Mouse (Mus musculus) retina, postnatal 1 day (tissue): ENCODE results near the gene Slc5a11.

Experiments used
- DNase-seq: peaks from one replicate; pipeline ENCODE4 v3.0.0-alpha.2; 2012

Slc5a11 gene

DNA sequence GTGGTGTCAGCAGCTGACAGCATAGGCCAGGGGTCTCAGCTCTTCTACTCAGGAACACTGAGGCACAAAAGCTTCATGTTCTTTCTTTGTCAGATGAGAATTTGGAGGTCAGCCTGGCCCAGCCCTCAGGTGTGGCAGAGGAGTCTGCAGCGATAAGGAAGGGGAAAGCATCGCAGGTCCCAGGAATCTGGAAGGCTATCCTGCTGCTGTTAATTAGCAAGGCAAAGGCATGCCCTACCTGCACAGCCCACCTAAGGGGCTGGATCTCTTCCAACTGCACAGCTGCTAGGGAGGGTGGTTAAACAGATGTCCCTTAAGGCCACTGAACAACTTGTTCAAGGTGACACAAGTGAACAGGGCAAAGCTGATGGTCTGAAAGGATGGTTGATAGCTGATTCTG lies 558 bp downstream of the Slc5a11 start:
- no peak for DNase-seq

DNA sequence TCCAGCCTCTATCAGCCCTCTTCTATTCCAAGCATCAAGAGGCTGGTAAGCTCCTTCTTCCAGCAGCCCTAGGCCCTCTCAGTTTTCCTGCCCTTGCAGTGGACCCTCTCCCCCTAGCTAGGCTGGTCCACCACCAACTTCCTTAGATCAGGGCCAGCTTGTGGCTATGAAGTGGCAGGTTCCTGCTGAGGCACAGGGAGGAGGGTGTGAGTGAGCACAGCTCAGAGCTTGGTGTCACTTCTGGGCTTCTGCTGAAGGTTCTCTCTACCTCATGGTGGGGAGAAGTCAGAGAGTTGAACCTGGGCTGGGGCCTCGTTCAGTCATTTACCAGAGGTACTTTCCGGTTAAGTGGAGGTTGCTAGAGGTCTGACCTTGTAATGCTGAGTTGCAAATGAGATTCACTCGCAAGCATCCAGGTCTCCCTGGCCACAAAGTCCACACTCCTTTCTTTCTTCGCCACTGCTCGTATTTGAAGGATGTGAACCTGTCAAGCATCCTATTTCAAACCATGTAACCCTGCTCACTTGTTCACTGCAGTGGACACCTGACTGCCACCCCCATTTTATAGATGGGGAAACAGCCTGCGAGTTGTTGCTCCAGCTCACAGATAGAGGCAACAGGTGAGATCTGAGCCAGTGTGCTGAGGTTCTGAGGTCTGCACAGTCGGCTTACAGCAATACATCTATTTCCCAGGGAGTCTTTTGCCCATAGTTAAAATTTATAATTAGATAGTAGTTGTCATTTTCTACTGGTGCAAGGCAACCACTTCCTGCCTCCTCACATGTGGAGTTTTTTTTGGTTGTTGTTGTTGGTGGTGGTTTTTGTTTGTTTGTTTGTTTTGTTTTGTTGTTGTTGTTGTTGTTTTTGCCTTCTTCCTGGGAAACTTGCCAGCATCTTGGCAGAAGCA lies 3.1 kb downstream of the Slc5a11 start:
- no peak for DNase-seq

- DNase-seq: peak; percentile 44
Observed at GRCm38 (mm10) chr7:123218620-123219019, 4.0 kb downstream of the Slc5a11 start.

DNA sequence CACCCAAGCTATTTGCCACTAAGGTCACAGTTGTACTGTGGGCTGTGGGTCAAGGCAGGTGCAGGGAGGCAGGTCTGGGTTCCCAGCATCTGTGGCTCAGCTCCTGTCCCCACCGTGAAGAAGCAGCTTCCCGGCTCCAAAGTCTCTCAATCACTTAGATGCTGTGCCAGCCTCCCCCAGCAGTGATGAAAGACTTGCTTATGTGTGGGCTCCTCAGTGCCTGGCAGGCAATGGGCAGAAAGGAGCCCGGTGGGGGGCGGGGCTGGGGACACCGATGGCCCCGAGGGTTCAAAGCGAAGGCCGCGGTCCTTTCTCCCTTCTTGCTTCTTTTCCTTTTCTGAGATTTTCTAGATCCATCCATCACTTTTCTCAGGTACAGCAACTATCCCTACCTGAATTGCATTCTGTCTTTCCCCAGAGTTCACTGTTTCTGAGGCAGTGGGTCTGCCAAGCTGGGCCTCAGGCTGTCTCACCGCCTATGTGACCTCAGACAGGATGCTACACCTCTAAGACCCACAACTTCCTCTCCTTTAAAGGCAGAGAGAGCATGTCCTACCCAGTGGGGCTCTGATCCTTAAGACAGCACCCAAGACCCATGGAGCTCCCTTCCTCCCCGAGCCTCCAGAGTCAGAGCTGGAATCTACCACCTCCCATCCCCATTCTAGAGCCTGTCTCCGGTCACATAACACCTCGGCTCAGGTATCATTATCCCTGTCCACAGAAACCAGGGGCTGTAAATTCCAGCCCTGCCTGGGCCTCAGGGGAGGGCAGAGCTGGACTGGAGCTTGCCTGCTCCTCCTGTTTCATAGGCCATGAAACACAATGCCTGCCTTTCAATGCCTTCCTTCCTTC lies 5.4 kb downstream of the Slc5a11 start:
- no peak for DNase-seq

DNA sequence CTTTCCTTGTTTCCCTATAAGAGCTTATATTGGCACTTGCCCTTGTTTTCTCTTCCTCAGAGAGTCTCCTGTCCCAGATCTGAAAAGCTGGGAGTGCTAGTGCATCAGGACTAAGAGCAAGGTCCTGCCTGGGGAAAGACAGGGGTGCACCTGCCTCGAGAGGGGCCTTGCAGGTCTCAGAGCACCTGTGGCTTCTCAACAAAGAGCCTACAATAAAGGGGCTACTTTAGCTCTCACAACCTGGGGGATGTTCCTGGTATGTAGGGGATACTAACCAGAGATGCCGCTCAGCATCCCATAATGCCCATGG lies 6.0 kb downstream of the Slc5a11 start:
- DNase-seq: no peak

- DNase-seq: no peak
Observed at GRCm38 (mm10) chr7:123224076-123224475, 9.5 kb downstream of the Slc5a11 start.

- DNase-seq: no peak
Observed at GRCm38 (mm10) chr7:123225159-123225558, 10.6 kb downstream of the Slc5a11 start.

- DNase-seq: peak; percentile 59
Observed at GRCm38 (mm10) chr7:123235449-123235848, 20.9 kb downstream of the Slc5a11 start.

- DNase-seq: peak; percentile 24
Observed at GRCm38 (mm10) chr7:123238621-123239020, 24.0 kb downstream of the Slc5a11 start.

DNA sequence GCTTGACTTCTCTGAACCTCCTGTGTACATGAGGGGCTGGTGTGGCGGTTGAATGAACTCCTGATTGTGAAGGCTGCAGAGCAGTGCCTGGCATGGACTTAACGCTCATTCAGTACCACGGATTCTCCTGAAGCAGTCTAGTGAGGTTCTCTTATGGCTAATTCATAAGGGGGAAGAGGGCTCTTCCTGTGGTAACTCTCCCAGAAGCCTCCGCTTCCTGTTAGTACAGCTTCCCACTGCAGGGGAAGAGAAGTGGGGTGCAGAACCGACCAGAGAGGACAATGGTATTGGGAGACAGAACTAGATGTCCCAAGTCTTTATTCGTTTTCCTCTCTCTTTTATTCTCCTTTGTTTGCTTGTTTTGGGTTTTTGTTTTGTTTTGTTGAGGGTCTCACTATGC lies 25.5 kb downstream of the Slc5a11 start:
- DNase-seq: no peak

DNA sequence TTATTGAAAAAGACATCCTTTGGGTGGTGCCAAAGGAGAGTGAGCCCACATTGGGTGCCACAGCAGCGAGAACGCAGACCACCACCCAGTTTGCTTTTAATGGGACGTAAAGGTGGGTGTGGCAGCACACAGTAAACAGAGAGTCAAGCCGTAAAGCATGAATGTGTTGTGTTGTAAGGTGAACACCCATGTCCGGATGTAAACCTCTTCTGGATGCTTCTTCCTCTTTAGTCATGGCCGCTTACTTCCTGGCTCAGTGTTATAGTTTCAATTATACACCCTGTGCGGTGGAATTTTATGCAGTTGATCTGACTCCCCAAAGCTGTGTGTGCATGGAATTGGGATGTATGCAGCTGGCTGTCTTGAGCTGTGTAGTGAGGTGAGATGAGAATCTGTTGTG lies 27.7 kb downstream of the Slc5a11 start:
- DNase-seq: no peak

DNA sequence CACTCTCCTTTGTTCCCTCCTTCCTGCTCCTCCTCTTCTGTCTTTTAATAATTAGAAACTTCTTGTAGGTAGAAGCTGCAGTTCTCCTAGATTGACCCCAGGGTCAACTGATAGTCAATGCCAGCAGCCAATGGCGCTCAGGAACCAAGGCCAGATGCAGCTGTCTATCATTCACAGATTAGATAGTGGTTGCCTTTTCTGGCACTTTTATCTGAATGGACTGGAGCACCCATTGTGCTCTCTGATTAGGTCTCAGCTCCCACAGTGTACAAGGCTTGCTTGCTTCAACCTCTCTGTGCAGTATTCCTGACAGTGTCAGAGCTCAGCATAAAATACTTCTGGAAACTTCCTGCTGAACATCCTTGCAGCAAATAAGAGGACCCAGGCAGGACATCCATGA lies 30.3 kb downstream of the Slc5a11 start:
- DNase-seq: no peak

- no peak for DNase-seq
Observed at GRCm38 (mm10) chr7:123246504-123247084, 32.0 kb downstream of the Slc5a11 start.

DNA sequence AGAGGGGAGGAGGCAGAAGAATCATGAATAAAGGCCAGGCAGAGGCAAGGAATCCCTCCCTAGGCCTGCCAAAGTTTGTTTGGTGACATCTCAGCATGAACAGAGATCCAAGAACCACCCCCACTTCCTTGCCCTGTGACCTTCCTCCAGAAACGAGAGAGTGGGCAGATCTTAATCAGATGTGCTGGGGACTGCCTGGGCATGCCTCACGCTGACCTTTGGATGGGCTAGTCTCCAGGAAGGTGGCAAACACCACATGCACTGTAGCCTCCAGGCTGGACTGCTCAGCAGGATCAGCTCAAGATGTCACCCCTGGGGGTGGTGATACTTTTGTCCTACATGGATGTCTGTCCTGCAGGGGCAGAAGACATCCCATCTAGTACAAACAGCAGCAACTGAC lies 33.6 kb downstream of the Slc5a11 start:
- DNase-seq: no peak

DNA sequence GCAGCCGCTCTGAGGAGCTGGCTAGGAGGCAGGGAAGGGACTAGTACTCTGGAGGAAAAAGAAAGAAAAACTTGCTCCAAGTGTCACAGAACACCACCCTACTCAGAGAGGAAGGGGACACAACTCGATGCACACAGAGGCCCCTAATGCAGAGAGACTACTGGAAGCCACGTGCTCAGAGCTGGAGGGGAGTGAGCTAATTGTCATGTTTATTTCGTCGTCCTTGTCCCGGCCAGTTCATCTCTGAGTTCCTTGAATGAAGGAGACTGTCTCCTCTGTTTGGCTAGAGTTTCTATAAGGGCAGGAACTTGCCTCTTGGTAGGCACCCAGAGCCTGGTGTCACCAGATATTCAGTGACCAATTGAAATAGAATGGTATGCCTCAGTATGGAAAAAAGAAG lies 36.8 kb downstream of the Slc5a11 start:
- no peak for DNase-seq

DNA sequence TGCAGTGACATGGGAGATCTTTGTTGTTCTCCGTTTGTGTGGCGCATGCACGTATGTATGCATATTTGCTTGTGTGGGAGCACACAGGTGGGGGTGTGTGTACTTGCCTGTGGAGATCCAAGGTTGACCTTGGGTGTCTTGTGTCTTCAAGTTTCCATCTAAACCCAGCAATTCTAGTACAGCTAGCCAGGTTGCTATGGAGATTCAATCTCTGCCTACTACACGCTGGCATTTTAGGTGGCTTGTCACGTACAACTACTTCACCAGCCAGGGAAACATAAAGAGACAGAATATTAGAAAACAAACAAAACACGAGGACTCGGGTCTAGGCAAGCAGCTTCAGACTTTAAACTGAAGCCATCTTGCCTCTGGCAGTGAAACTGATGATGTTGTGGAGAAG lies 38.8 kb downstream of the Slc5a11 start:
- no peak for DNase-seq

DNA sequence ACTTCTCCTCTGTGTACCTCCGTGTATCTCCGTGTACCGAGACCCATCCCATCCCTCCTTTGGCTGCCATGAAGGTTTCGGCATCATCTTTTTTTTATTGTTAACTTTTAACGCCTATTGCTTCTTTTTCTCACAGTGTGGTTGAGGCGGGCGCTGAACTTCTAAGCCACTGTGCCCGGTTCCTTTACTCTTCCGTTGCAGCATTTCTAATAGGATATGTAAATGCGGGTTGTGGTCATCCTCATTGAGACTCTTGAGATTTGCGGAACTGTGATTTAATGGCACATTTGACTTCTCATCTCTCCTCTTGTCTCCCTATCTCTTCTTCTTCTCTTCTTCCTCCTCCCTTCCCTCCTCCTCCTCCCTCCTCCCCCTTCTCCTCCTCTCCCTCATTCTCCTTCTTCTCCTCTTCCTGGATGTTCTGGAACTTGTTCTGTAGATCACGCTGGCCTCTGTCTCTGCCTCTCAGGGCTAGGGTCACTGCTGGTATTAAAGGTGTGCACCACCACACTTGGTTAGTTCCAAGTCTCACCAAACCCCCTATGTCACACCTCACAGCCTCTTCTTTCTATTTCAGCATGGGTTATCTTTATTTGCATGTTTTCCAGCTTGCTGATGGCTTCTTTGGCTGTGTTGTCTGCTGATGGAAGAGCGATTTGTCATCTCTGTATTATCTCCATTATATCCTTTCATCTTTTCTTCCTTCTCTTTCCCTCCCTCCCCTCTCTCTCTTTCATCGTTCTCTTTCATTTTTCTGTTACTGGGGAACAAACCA lies 39.8 kb downstream of the Slc5a11 start:
- no peak for DNase-seq

- DNase-seq: no peak
Observed at GRCm38 (mm10) chr7:123258103-123258502, 43.5 kb downstream of the Slc5a11 start.

GRCm38 (mm10) chr7:123273056-123273455 lies 58.5 kb downstream of the Slc5a11 start:
- no peak for DNase-seq

GRCm38 (mm10) chr7:123276568-123276967 lies 62.0 kb downstream of the Slc5a11 start:
- no peak for DNase-seq

DNA sequence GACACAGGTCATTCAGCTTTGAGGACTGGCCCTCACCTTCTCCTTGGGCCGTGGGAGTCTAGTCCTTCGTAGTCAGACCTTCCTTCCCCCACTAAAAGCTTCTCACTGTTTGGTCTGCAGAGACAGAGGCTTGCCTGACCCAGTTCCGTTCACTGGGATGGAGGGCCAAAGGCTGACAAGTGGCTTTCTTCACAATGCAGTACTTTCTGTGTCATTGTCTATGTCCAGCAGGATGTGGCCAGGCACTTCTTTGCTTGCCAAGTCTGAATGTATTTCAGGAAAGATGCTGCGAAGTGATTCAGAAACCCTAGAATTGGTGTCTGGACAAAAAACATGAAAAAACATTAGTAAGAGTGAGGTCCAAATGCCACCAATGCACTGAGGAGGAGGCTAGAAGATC lies 65.2 kb downstream of the Slc5a11 start:
- no peak for DNase-seq

DNA sequence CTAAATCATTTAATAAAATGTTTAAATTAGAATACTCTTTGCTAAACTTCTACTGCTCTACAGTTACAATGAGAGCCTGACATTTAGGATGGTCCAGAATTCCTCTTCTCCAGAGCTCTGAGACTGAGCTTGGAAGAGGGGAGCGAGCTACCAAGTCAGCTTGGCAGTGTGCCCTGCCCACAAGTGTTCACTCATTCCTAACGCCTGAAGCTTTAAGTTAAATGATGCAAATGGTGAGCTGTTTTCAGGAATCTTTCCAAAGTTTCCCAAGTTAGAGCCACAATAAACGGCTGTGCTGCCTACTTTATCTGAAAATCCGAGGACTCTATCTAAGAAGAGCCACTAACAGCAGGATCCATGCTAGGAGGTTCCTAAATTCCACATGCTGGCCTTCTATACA lies 69.2 kb downstream of the Slc5a11 start:
- DNase-seq: no peak

DNA sequence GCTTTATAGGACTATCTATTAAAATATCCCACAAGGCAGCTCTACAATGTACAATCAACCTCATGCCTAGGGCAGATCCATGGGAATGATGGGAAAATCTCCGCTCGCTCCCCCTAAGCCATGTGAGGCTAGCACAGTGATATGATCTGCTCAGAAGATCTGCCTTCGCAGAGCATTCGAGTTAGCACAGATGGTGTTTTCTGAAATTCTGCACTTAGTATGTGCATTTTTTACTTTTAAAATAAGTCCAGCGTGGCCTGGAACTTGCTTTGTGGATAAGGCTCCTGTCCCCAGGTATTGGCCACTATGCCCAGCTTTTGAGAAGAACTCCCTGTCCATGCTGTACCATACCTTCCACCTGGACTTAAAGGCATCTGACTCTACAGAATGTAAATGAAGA lies 71.3 kb downstream of the Slc5a11 start:
- DNase-seq: no peak
